Mouse (Mus musculus): ENCODE measurements around the gene Olfr1140.

Gene Olfr1140

GRCm38 (mm10) chr2:87743452-87743851 is at the start of gene Olfr1140:
Gene Olfr1140, plus strand, starts transcription at chr2:87743752.
- DNase-seq (ENCODE audit: low spot score in 2 of 2), result no peak

GRCm38 (mm10) chr2:87693847-87694246 is 49.7 kb upstream of the Olfr1140 start, which contains the start of gene Olfr1136:
Gene Olfr1136, minus strand, starts transcription at chr2:87693947.
- DNase-seq (ENCODE audit: low spot score in 2 of 2), result no peak

GRCm38 (mm10) chr2:87713079-87713478 is 30.5 kb upstream of the Olfr1140 start, which contains the start of gene Olfr1137:
Gene Olfr1137, minus strand, starts transcription at chr2:87713179.
- DNase-seq (ENCODE audit: low spot score in 2 of 2), result no peak

- no peak for DNase-seq (ENCODE audit: low spot score in 2 of 2)
Observed at GRCm38 (mm10) chr2:87739878-87740277, 3.7 kb upstream of the Olfr1140 start, which contains the start of gene Olfr1138. Gene Olfr1138, minus strand, starts transcription at chr2:87739978.

GRCm38 (mm10) chr2:87753891-87754290 is 10.3 kb downstream of the Olfr1140 start, which contains the start of gene Olfr1141:
Gene Olfr1141, minus strand, starts transcription at chr2:87753991.
- no peak for DNase-seq (ENCODE audit: low spot score in 2 of 2)

- DNase-seq (ENCODE audit: low spot score in 2 of 2), result no peak
Observed at GRCm38 (mm10) chr2:87776143-87776542, 32.6 kb downstream of the Olfr1140 start.

GRCm38 (mm10) chr2:87779183-87779582 is 35.6 kb downstream of the Olfr1140 start, which contains the start of gene Olfr152:
Gene Olfr152, plus strand, starts transcription at chr2:87779483.
- DNase-seq (ENCODE audit: low spot score in 2 of 2), result no peak

Data from frontal cortex, postnatal 14 days (tissue).